Mouse (Mus musculus) kidney, adult 11 months (tissue): ENCODE results near the gene Bex6.
"Not testable (repeated sequence)": the region's sequence is repeated elsewhere in the genome, so short reads cannot be mapped to it uniquely, and the experiment has no call there.

Experiments used
- DNase-seq: peaks from one replicate; pipeline ENCODE4 v3.0.0; 2022

Bex6 gene

GRCm38 (mm10) chr16:32174340-32175005, 5.2 kb upstream of the Bex6 start:
- DNase-seq = no peak

- no peak for DNase-seq
Measured at GRCm38 (mm10) chr16:32175029-32175428, 4.6 kb upstream of the Bex6 start.

GRCm38 (mm10) chr16:32176896-32177686, 2.5 kb upstream of the Bex6 start:
- no peak for DNase-seq

- no peak for DNase-seq
Measured at GRCm38 (mm10) chr16:32186056-32186455, 6.4 kb downstream of the Bex6 start.

GRCm38 (mm10) chr16:32189109-32189508, 9.5 kb downstream of the Bex6 start:
- no peak for DNase-seq

GRCm38 (mm10) chr16:32190011-32190441, 10.4 kb downstream of the Bex6 start:
- peak; percentile 23 for DNase-seq

- peak; percentile 23 for DNase-seq
Measured at GRCm38 (mm10) chr16:32200256-32201003, 20.8 kb downstream of the Bex6 start.

- peak; percentile 19 for DNase-seq
Measured at GRCm38 (mm10) chr16:32201004-32201325, 21.3 kb downstream of the Bex6 start.

GRCm38 (mm10) chr16:32202681-32203080, 23.1 kb downstream of the Bex6 start:
- peak; percentile 44 for DNase-seq

GRCm38 (mm10) chr16:32204902-32205301, 25.3 kb downstream of the Bex6 start:
- DNase-seq = no peak

- DNase-seq = no peak
Measured at GRCm38 (mm10) chr16:32214156-32214555, 34.5 kb downstream of the Bex6 start.

- DNase-seq = no peak
Measured at GRCm38 (mm10) chr16:32214804-32215576, 35.4 kb downstream of the Bex6 start.

- no peak for DNase-seq
Measured at GRCm38 (mm10) chr16:32221803-32222202, 42.2 kb downstream of the Bex6 start.

- DNase-seq = no peak
Measured at GRCm38 (mm10) chr16:32222399-32222798, 42.8 kb downstream of the Bex6 start.

GRCm38 (mm10) chr16:32232050-32232449, 52.4 kb downstream of the Bex6 start:
- not testable (repeated sequence) for DNase-seq
